Mouse (Mus musculus): Measurements from ENCODE around the gene Epha8. TPM values are rescaled to one million over a fixed set of nuclear protein-coding genes. Genes with fewer than 3 reads are reported as not detected.

The Epha8 gene
- total RNA-seq, 2 experiments from 2014 or later, result not detected

Other genes with a start within 250 kb of the Epha8 start
- gene Ephb2, start 120.8 kb downstream of the Epha8 start, total RNA-seq (2014; fragmentation: Nextera tagmentation), result 0.47 and 2.6 TPM in 2 replicates
- gene Ephb2, start 120.8 kb downstream of the Epha8 start, total RNA-seq (2017), result 0.39 and 0.57 TPM in 2 replicates
- gene C1qb, start 70.6 kb downstream of the Epha8 start, total RNA-seq (2014; fragmentation: Nextera tagmentation), result 1.3 TPM in 1 of 2 replicates, not detected in the other
- 0.52 and 1.1 TPM in 2 replicates for gene C1qb, start 70.6 kb downstream of the Epha8 start, total RNA-seq (2017)
- not detected in 2 replicates for gene C1qc, start 63.8 kb downstream of the Epha8 start, total RNA-seq (2014; fragmentation: Nextera tagmentation)
- 0.57 TPM in 1 of 2 replicates, not detected in the other for gene C1qc, start 63.8 kb downstream of the Epha8 start, total RNA-seq (2017)
- 1.3 TPM in 1 of 2 replicates, not detected in the other for gene C1qa, start 58.0 kb downstream of the Epha8 start, total RNA-seq (2014; fragmentation: Nextera tagmentation)
- gene C1qa, start 58.0 kb downstream of the Epha8 start, total RNA-seq (2017), result 2.3 TPM in 1 of 2 replicates, not detected in the other
- gene Zbtb40, start 92.0 kb upstream of the Epha8 start, total RNA-seq (2014; fragmentation: Nextera tagmentation), result 4.0 and 5.4 TPM in 2 replicates
- 4.4 and 6.9 TPM in 2 replicates for gene Zbtb40, start 92.0 kb upstream of the Epha8 start, total RNA-seq (2017)